Mouse (Mus musculus): ENCODE measurements at regions not wholly inside any gene's neighbourhood (a gene's known extent, or its start where the extent isn't known, plus 50 kb on each side); places are given as distances from the start of the nearest gene placed in this dataset.
A peak's percentile ranks its signal among the peaks of the same experiment; 100 is the strongest.

DNA sequence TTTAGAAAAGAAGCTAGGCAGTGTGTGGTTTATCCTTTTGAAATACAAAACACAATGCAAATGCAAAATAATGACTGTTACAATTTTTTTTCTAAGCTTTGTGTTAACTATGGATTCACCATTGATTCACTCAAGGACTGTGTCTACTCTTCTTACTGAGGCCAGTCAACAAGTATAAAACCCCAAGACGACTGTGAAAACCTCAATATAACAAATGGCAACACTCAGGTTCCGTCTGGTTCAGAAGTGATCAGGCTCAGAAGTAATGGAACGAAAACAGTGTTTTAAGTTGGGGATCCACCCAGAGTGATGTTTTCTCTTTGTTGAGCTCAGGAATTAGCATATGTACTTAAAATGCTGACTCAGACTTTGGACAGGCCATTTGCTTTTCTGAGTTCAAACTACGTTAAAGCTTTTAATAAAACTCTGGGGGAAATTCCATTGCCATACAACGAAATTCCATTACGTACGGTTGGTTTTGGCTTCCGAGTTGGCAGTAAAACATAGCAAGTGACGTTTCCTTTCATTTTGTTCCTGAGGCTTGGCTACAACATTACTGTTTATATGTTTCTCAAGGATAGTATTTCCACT lies 356.6 kb upstream of the Atp2b1 start:
- peak; percentile 85 for TF ChIP-seq MAFK (IDR thresholded peaks at IDR 0.05; ENCODE audit: insufficient read depth, low read depth, low read length)
- no peak for TF ChIP-seq ZC3H11A (IDR thresholded peaks at IDR 0.05; ENCODE audit: borderline replicate concordance, low read depth, low read length)
- no peak for TF ChIP-seq ZNF384 (IDR thresholded peaks at IDR 0.05; ENCODE audit: low read depth, low read length)
- no peak for TF ChIP-seq CHD2 (IDR thresholded peaks at IDR 0.05; ENCODE audit: low read depth, low read length)
